Mouse (Mus musculus): ENCODE data around the gene Hist1h2bq. TPM values are rescaled to one million over a fixed set of nuclear protein-coding genes. Genes with fewer than 3 reads are reported as not detected.
"Not testable (repeated sequence)": the region's sequence is repeated elsewhere in the genome, so short reads cannot be mapped to it uniquely, and the experiment has no call there.

Gene Hist1h2bq
- total RNA-seq (2015) (394 and 411 TPM in 2 replicates), total RNA-seq (2017) (220 and 363 TPM in 2 replicates)

DNA sequence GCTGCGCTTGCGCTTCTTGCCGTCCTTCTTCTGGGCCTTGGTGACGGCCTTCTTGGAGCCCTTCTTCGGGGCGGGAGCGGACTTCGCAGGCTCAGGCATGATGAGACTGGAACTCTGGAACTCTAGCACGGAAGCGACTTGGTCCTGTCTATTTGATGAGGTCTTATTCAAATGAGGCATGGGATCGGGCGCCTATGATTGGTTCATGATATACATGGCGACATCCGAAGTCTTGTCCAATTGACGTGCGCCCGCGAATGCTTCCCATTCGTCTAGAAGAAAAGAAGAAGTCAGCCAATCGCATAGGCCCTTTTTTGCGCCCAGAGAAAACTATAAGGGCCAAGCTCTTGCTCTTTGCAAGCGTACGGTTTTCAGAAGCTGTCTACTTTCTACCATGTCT, at the start of gene Hist1h2bq, which contains the start of gene Hist1h2ao:
Gene Hist1h2bq, minus strand, starts transcription at position 125 of the 400 bp plus-strand sequence.
Gene Hist1h2ao, plus strand, starts transcription at position 393 of the 400 bp plus-strand sequence.
- peak; percentile 69 for ATAC-seq (replicated peaks; ENCODE audit: poor library complexity)

DNA sequence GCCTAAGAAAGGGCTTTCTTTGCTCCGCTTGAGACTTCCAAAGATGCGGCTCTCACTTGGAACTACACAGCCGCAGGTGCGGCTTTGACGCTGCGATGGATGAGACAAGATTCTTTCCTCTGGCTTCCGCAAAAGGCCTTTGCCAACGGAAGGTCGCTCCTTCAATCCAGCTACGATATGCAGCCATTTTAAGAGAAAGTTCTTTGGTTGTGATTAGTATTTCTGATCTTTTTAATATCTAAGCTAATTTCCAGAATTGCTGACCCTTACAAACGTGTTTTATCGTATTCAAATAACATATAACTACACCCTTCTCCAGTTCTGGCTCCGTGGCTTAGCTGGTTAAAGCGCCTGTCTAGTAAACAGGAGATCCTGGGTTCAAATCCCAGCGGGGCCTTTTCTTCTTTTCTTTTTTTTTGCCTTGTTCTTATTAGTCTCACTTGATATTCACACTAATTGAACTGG, 45.7 kb upstream of the Hist1h2bq start:
- ATAC-seq (replicated peaks; ENCODE audit: poor library complexity), result peak; percentile 18

DNA sequence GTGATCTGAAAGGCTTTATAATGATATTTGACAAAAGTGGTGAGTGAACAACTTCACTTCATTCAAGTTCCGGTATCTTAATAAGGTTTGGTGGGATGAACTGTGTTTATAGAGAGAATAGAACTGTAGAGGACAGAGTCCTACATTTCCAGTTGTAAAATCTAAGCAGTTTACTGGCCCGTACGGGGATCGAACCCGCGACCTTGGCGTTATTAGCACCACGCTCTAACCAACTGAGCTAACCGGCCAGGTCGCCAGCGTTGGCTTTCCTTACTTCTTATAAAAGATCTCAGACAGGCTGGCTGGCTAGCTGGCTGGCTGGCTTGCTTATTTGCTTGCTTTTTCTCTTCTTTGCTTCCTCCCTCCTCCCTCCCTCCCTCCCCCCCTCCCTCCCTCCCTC, 45.1 kb upstream of the Hist1h2bq start:
- ATAC-seq (replicated peaks; ENCODE audit: poor library complexity), result peak; percentile 41

DNA sequence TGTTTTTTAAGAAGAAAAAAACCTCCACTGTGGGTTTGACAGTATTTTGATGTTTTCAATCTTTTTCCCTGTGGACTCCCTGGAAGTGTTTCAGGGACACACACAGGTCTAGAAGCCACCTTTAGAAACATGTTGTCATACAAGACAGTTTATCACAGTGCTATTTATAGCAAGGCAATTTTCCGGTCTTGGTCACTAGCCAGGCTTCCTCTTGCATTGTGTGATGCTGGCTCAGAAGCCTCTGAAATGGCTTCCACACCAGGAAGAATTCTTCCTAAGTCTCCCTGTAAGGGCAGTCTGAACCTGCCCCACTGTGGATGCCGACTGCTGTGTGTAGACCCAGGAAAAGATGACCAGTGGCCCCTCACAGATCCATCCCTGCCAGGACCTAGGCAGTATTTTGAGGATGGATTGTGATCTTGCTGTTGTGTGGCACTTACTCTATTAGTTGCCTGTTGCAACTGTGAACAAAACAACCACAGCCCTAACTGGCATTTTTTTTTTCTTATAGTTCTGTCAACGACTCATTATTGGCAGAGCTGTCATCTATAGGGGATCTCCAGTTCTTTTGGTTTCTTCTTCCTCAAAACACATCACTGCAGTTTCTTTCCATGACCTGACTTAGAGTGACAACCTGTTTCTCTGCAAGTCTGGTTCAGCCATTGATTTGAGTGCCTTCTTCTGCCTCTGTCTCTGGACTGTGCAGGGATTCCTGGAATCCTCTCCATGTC, 42.4 kb upstream of the Hist1h2bq start:
- ATAC-seq (replicated peaks; ENCODE audit: poor library complexity), result peak; percentile 59

DNA sequence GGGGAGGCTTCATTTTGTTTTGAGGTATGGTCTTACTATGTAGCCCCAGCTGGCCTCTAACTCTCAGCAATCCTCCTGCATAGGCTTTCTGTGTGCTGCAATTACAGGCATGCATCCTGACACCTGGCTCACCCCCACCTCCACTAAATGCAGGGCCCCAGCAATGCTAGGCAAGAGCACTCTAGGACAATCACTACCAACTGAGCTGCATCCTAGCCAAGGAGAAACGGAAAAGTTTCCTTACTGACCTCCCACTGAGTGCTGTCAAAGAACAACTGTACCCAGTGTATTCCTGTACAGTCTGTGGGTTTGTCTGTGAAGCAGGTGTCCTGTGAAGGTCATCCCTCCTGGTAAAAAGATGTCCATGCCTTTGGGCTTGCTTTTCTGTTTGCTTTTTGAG, 40.7 kb upstream of the Hist1h2bq start:
- not testable (repeated sequence) for ATAC-seq (replicated peaks; ENCODE audit: poor library complexity)

DNA sequence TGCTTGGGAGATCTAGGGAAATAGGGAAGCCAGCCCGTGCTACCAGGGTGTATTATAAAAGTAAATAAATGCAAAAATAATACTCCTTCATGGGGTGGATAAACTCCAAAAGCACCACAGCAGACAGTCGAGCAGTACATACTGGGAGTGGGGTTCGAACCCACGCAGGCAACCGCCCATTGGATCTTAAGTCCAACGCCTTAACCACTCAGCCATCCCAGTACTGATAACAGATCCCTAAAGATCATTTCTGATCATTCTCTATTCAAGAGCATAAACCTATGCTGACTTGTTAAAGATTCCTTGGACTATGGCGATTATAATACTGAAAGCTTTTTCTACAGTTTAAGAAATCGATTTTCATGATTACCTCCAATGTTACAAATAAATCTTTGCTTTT, 37.9 kb upstream of the Hist1h2bq start:
- ATAC-seq (replicated peaks; ENCODE audit: poor library complexity), result no peak

DNA sequence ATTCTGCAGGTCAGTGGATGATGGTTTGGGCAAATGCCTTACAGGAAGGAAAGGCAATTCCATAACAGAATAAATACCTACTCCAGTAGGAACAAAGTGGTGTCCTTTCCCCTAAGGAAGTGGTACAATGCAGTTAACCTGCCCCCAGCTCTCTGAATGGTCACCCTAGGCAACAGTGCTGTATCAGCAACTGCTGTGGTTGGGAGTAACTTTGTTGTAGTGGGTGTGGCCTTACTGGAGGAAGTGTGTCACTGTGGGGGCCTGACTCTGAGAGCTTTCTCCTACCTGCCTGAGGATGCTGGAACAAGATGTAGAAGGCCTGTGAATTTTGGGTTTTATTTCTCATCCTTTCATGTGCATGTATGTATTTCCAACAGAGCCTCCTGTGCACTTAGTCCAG, 36.4 kb upstream of the Hist1h2bq start:
- peak; percentile 92 for ATAC-seq (replicated peaks; ENCODE audit: poor library complexity)

DNA sequence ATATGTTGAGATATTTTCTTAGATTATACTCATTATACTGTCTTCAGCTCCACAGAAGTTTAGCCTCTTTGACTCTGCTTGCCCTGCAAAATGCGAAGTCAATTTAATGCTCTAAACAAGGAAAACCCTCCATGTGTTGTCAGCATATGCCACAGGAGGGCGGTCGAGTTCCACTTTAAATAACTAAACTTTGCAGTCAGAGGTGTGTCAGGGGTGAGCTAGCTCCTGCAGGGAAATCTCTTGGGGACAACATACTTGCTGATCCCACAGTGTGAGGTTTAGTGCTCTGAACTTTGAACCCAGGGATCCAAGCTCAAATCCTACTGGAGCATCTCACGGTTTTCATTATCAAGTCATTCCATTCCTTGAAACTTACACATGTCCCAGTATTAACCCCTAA, 30.5 kb upstream of the Hist1h2bq start:
- peak; percentile 99 for ATAC-seq (replicated peaks; ENCODE audit: poor library complexity)

DNA sequence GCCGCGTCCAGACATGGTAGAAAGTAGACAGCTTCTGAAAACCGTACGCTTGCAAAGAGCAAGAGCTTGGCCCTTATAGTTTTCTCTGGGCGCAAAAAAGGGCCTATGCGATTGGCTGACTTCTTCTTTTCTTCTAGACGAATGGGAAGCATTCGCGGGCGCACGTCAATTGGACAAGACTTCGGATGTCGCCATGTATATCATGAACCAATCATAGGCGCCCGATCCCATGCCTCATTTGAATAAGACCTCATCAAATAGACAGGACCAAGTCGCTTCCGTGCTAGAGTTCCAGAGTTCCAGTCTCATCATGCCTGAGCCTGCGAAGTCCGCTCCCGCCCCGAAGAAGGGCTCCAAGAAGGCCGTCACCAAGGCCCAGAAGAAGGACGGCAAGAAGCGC, 23.5 kb upstream of the Hist1h2bq start, which contains the start of the genes Hist1h2ap and Hist1h2br:
Gene Hist1h2ap, minus strand, starts transcription at position 47 of the 400 bp plus-strand sequence.
Gene Hist1h2br, plus strand, starts transcription at position 283 of the 400 bp plus-strand sequence.
- ATAC-seq (replicated peaks; ENCODE audit: poor library complexity), result peak; percentile 67

DNA sequence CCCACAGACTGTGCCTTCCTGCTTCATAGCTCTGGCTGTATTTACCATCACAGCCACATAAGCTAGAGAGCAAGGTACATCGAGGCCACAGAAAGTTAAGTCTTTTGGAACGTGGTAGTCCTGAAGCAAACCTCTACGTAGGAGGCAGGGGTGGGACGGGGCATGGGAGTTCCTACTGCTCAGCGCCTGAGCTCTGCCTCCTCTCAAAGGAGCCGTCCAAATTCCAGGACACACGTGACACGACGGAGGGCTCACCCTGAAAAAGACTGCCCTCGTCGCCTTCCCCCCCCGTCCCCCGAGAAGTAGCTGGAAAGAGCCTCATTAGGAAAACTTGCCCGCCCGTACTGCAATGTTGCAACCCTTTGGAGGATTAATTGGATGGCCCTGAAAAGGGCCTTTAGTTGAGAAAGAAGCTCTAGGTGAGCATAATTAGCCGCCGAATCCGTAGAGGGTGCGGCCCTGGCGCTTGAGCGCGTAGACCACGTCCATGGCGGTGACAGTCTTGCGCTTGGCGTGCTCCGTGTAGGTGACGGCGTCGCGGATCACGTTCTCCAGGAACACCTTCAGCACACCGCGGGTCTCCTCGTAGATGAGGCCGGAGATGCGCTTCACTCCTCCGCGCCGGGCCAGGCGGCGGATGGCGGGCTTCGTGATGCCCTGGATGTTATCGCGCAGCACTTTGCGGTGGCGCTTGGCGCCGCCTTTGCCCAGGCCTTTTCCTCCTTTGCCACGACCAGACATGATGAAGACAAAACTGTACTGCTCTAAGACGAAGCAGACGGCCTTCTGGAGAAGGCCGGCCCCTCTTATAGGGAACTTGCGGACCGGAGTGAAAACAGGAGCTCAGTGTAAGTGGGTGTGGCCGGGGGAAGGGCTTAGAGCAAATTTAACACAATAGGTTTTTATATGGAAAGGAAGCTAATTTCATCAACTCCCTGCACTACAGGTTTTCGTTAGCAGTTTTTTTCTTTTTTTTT, 21.7 kb upstream of the Hist1h2bq start, which contains the start of gene Hist1h4n:
Gene Hist1h4n, minus strand, starts transcription at position 779 of the 977 bp plus-strand sequence.
- peak; percentile 46 for ATAC-seq (replicated peaks; ENCODE audit: poor library complexity)

DNA sequence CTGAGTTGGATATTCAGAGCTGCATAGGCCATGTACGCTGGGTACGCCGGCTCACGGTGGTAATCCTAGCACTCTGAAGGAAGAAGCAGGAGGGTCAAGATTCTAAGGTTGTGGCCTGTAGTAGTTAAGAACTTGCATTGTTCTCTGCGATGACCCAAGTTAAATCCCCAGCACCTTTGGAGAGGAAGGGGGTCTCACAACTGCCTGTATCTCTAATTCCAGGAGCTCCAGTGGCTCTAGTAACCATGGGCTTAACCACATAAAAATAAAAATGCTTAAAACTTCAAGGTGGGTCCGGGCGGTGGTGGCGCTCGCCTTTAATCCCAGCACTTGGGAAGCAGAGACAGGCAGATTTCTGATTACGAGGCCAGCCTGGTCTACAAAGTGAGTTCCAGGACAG, 20.3 kb upstream of the Hist1h2bq start:
- ATAC-seq (replicated peaks; ENCODE audit: poor library complexity), result no peak

DNA sequence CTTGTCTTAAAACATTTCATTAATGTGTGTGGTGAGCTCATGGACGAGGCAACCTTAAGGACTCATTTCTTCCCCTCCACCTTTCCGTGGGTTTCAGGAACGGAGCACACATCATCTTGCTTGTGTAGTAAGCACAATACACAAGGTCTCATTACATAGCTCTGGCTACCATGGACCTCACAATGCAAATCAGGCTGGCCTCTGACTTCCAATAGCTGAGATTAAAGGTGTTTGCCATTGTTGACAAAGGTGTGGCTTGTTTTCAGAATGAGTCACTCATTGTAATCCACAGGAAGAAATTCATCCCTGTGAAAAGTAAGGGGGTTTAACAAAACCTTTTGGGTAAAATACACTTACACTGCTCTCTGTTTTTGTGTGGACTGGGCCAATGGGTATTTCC, 18.5 kb upstream of the Hist1h2bq start:
- ATAC-seq (replicated peaks; ENCODE audit: poor library complexity), result no peak

DNA sequence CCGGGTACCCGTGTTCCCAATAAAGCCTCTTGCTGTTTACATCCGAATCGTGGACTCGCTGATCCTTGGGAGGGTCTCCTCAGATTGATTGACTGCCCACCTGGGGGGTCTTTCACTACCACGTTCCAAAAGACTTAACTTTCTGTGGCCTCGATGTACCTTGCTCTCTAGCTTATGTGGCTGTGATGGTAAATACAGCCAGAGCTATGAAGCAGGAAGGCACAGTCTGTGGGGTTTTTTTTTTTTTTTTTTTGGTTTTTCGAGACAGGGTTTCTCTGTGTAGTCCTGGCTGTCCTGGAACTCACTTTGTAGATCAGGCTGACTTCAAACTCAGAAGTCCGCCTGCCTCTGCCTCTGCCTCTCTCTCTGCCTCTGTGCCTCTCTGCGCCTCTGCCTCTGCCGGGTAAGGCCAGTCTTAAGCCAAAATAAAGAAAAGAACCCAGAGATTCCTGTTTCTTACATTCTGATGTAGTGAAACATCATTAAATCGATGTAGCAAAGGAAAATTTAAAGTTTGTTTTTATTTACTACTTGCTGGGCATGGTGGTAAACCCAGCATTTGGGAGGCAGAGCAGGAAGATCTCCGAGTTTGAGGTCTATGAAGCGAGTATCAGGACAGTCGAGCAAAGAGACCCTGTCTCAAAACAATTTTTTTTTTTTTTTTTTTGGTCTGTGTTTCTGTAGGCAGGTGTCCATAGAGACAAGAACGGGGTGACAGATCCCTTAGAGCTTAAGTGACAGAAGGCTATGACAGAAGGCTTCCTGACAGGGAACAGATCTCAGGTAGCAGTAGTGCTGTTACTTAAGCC, 10.3 kb upstream of the Hist1h2bq start:
- peak; percentile 71 for ATAC-seq (replicated peaks; ENCODE audit: poor library complexity)

DNA sequence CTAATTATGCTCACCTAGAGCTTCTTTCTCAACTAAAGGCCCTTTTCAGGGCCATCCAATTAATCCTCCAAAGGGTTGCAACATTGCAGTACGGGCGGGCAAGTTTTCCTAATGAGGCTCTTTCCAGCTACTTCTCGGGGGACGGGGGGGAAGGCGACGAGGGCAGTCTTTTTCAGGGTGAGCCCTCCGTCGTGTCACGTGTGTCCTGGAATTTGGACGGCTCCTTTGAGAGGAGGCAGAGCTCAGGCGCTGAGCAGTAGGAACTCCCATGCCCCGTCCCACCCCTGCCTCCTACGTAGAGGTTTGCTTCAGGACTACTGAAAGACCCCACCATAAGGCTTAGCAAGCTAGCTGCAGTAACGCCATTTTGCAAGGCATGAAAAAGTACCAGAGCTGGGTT, 2.1 kb upstream of the Hist1h2bq start:
- ATAC-seq (replicated peaks; ENCODE audit: poor library complexity), result peak; percentile 49

DNA sequence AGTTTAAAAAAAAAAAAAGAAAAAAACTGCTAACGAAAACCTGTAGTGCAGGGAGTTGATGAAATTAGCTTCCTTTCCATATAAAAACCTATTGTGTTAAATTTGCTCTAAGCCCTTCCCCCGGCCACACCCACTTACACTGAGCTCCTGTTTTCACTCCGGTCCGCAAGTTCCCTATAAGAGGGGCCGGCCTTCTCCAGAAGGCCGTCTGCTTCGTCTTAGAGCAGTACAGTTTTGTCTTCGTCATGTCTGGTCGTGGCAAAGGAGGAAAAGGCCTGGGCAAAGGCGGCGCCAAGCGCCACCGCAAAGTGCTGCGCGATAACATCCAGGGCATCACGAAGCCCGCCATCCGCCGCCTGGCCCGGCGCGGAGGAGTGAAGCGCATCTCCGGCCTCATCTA, 1.5 kb upstream of the Hist1h2bq start, which contains the start of gene Hist1h4m:
Gene Hist1h4m, plus strand, starts transcription at position 208 of the 400 bp plus-strand sequence.
- peak; percentile 52 for ATAC-seq (replicated peaks; ENCODE audit: poor library complexity)

DNA sequence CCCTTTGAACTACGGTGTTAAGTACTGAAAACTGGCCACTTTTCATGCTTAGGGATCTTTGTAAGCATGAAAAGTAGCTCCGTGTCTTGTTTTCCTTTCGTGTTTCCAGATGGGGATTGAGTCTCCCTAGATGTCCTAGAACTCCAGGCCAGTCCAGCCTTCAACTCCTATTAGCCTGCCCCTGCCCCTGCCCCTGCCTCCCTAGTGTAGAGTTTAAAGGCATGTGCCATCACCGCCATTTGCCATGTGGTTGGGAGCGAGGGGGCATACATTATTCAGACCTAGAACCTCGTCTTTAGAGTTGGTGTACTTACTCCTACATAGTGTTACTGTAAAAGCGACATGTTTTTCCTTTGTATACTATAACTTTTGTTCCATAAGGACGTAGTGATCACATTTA, 1.1 kb upstream of the Hist1h2bq start:
- ATAC-seq (replicated peaks; ENCODE audit: poor library complexity), result peak; percentile 24

DNA sequence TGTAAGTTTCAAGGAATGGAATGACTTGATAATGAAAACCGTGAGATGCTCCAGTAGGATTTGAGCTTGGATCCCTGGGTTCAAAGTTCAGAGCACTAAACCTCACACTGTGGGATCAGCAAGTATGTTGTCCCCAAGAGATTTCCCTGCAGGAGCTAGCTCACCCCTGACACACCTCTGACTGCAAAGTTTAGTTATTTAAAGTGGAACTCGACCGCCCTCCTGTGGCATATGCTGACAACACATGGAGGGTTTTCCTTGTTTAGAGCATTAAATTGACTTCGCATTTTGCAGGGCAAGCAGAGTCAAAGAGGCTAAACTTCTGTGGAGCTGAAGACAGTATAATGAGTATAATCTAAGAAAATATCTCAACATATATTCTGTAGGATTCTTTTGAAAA, 6.9 kb downstream of the Hist1h2bq start:
- ATAC-seq (replicated peaks; ENCODE audit: poor library complexity), result peak; percentile 99

DNA sequence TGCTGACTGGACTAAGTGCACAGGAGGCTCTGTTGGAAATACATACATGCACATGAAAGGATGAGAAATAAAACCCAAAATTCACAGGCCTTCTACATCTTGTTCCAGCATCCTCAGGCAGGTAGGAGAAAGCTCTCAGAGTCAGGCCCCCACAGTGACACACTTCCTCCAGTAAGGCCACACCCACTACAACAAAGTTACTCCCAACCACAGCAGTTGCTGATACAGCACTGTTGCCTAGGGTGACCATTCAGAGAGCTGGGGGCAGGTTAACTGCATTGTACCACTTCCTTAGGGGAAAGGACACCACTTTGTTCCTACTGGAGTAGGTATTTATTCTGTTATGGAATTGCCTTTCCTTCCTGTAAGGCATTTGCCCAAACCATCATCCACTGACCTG, 12.8 kb downstream of the Hist1h2bq start:
- peak; percentile 98 for ATAC-seq (replicated peaks; ENCODE audit: poor library complexity)

DNA sequence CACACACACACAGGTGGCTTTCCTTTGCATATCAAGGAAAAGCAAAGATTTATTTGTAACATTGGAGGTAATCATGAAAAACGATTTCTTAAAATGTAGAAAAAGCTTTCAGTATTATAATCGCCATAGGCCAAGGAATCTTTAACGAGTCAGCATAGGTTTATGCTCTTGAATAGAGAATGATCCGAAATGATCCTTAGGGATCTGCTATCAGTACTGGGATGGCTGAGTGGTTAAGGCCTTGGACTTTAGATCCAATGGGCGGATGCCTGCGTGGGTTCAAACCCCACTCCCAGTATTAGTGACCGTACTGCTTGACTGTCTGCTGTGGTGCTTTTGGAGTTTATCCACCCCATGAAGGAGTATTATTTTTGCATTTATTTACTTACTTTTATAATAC, 14.4 kb downstream of the Hist1h2bq start:
- no peak for ATAC-seq (replicated peaks; ENCODE audit: poor library complexity)

DNA sequence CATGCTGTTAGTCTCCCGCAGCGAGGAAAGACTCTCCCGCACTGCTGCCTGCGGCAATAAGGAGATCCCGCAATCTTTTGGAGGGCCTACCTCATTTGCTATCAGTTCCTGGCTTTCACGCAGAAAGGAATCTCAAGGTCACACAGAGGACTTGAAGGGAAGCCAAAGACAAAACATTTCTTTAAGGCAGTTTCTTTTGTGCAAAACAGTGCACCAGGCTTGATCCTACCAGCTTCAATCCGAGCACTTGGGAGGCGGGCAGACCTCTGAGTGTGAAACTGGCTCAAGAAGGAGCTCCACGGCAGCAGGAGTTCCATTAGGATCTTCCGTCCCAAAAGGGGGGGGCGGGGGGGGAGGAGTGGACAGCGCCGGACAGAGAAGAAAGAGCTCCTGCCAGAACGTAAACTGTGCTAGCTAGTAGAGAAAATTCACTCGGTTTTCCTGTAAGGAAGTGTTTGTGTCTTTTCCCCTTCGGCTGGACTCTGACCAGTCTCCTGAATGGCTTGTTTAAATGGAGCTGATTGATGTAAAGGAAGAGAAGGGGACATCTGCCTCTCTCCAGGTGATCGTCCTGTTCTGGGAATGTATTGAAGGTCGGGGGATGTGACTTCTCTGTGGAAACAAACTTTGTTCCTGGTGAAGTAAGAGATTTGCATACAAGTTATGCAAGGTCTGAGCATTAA, 19.3 kb downstream of the Hist1h2bq start:
- ATAC-seq (replicated peaks; ENCODE audit: poor library complexity), result no peak

All from megakaryocyte progenitor cell, adult 5-6 weeks (primary cell).